Mouse (Mus musculus) limb, embryonic 11.5 days (tissue): ENCODE measurements around the gene Clpp. TPM values are rescaled to one million over a fixed set of nuclear protein-coding genes. Genes with fewer than 3 reads are reported as not detected.

Source experiments
- ATAC-seq: fragments of 200-750 bp; cut with Nextera tagmentation; 2 replicates; pipeline ENCODE4 v1.8.0; 2017; ENCODE audit warnings: low read depth; ENCODE audit not compliant: insufficient number of reproducible peaks, low FRiP score, low TSS enrichment
- DNase-seq: peaks from one replicate; pipeline ENCODE4 v3.0.0-alpha.2; 2015; ENCODE audit warnings: low spot score
- H3K27ac ChIP-seq: fragments of 300-500 bp; sonication (generic); replicated peaks from 2 replicates; pipeline ENCODE4 v1.5.1; 2014; ENCODE audit warnings: low read depth, mild to moderate bottlenecking, low read length
- H3K27me3 ChIP-seq: fragments of 300-500 bp; sonication (generic); 2 replicates; pipeline ENCODE4 v1.6.1; 2014; ENCODE audit warnings: mild to moderate bottlenecking, low read length, mixed read lengths; ENCODE audit not compliant: control insufficient read depth, insufficient read depth
- H3K36me3 ChIP-seq: fragments of 300-500 bp; sonication (generic); 2 replicates; pipeline ENCODE4 v1.6.1; 2014; ENCODE audit warnings: mild to moderate bottlenecking, low read length, moderate library complexity, mixed read lengths; ENCODE audit not compliant: control insufficient read depth, insufficient read depth
- H3K4me1 ChIP-seq: fragments of 300-500 bp; sonication (generic); 2 replicates; pipeline ENCODE4 v1.6.1; 2014; ENCODE audit warnings: low read length, mixed read lengths; ENCODE audit not compliant: control insufficient read depth, insufficient read depth
- H3K4me2 ChIP-seq: fragments of 300-500 bp; sonication (generic); 2 replicates; pipeline ENCODE4 v1.6.1; 2014; ENCODE audit warnings: low read depth, mild to moderate bottlenecking, moderate library complexity; ENCODE audit not compliant: severe bottlenecking
- H3K4me3 ChIP-seq: fragments of 300-500 bp; sonication (generic); 2 replicates; pipeline ENCODE4 v1.5.1; 2014; ENCODE audit warnings: low read depth, low read length
- H3K9ac ChIP-seq: fragments of 300-500 bp; sonication (generic); 2 replicates; pipeline ENCODE4 v1.6.1; 2014; ENCODE audit warnings: mild to moderate bottlenecking, low read length
- H3K9me3 ChIP-seq: fragments of 300-500 bp; sonication (generic); 2 replicates; pipeline ENCODE4 v1.6.1; 2016; ENCODE audit warnings: low read length; ENCODE audit not compliant: control insufficient read depth
- WGBS: fragments of 180-500 bp; shearing (Covaris S2); extraction: QIAGEN DNeasy Blood & Tissue Kit; methylation state at CpG from one replicate; pipeline ENCODE4 v1.1.7; 2014; 5-methylcytosine and 5-hydroxymethylcytosine counted together
- polyA plus RNA-seq: library from polyadenylated mRNA; unstranded; fragments of >200 nt; fragmentation: Nextera tagmentation; extraction: Ambion mirVana; gene quantifications from 2 replicates; pipeline ENCODE4 v1.2.1, GENCODE M21; 2014

Gene Clpp
- polyA plus RNA-seq, 1 experiment from 2014 or later, result 159 TPM

- ATAC-seq (no peak), DNase-seq (no peak)
- no peak overlapping the region for H3K4me3 ChIP-seq
- no peaks in the 10 kb centered on the region for H3K4me1 ChIP-seq
- no peak overlapping the region for H3K9ac ChIP-seq
- no peaks in the 10 kb centered on the region for H3K27me3 ChIP-seq
- H3K4me2 ChIP-seq, result no peak overlapping the region
- WGBS, result 74% methylated on average over 6 of the region's 6 CpGs
- no peak overlapping the region for H3K27ac ChIP-seq
- no peaks in the 10 kb centered on the region for H3K36me3 ChIP-seq
- H3K9me3 ChIP-seq, result no peaks in the 10 kb centered on the region
Observed at GRCm38 (mm10) chr17:56963646-56964045, 26.5 kb upstream of the Clpp start.

- Histone ChIP-seq H3K27me3 (no peaks in the 10 kb centered on the region), H3K9ac (no peak overlapping the region), H3K9me3 (no peaks in the 10 kb centered on the region), H3K4me3 (no peak overlapping the region), H3K4me2 (no peak overlapping the region), H3K4me1 (no peaks in the 10 kb centered on the region), H3K27ac (no peak overlapping the region), H3K36me3 (no peaks in the 10 kb centered on the region)
- WGBS, result 64% methylated on average over 3 of the region's 3 CpGs
- no peak for ATAC-seq
- DNase-seq, result no peak
Observed at GRCm38 (mm10) chr17:56969321-56969720, 20.8 kb upstream of the Clpp start.

- Histone ChIP-seq H3K27ac (no peak overlapping the region), H3K36me3 (no peaks in the 10 kb centered on the region), H3K4me1 (no peaks in the 10 kb centered on the region), H3K4me3 (no peak overlapping the region), H3K9ac (no peak overlapping the region), H3K27me3 (no peaks in the 10 kb centered on the region), H3K4me2 (no peak overlapping the region), H3K9me3 (no peaks in the 10 kb centered on the region)
- no peak for DNase-seq
- 67% methylated on average over 5 of the region's 5 CpGs for WGBS
- no peak for ATAC-seq
Observed at GRCm38 (mm10) chr17:56970081-56970480, 20.0 kb upstream of the Clpp start.

- WGBS, result 60% methylated on average over 13 of the region's 14 CpGs
- H3K9ac ChIP-seq, result no peak overlapping the region
- H3K27ac ChIP-seq, result no peak overlapping the region
- H3K4me1 ChIP-seq, result no peaks in the 10 kb centered on the region
- DNase-seq (no peak), ATAC-seq (no peak)
- H3K9me3 ChIP-seq, result no peaks in the 10 kb centered on the region
- H3K27me3 ChIP-seq, result no peaks in the 10 kb centered on the region
- no peak overlapping the region for H3K4me2 ChIP-seq
- H3K4me3 ChIP-seq, result no peak overlapping the region
- no peaks in the 10 kb centered on the region for H3K36me3 ChIP-seq
Observed at GRCm38 (mm10) chr17:56973956-56974707, 16.0 kb upstream of the Clpp start.

- ATAC-seq (no peak), DNase-seq (no peak)
- Histone ChIP-seq H3K4me1 (no peaks in the 10 kb centered on the region), H3K27me3 (no peaks in the 10 kb centered on the region), H3K9me3 (no peaks in the 10 kb centered on the region), H3K4me2 (no peak overlapping the region), H3K27ac (no peak overlapping the region), H3K9ac (no peak overlapping the region), H3K4me3 (no peak overlapping the region), H3K36me3 (no peaks in the 10 kb centered on the region)
- WGBS, result 79% methylated on average over 5 of the region's 5 CpGs
Observed at GRCm38 (mm10) chr17:56974708-56975240, 15.3 kb upstream of the Clpp start.

GRCm38 (mm10) chr17:56975391-56975790 is 14.7 kb upstream of the Clpp start:
- no peak overlapping the region for H3K27ac ChIP-seq

GRCm38 (mm10) chr17:56976531-56977390 is 13.3 kb upstream of the Clpp start:
- ATAC-seq, result no peak
- Histone ChIP-seq H3K27me3 (no peaks in the 10 kb centered on the region), H3K9me3 (no peaks in the 10 kb centered on the region), H3K9ac (no peak overlapping the region), H3K36me3 (no peaks in the 10 kb centered on the region), H3K4me3 (no peak overlapping the region), H3K27ac (no peak overlapping the region), H3K4me1 (no peaks in the 10 kb centered on the region), H3K4me2 (no peak overlapping the region)
- WGBS, result 81% methylated on average over 8 of the region's 8 CpGs
- DNase-seq, result no peak

More at GRCm38 (mm10) chr17:56975391-56975790, 14.7 kb upstream of the Clpp start:
- DNase-seq (no peak), ATAC-seq (no peak)
- H3K27me3 ChIP-seq, result no peaks in the 10 kb centered on the region
- H3K4me2 ChIP-seq, result no peak overlapping the region
- no peaks in the 10 kb centered on the region for H3K4me1 ChIP-seq
- no peaks in the 10 kb centered on the region for H3K36me3 ChIP-seq
- H3K4me3 ChIP-seq, result no peak overlapping the region
- 84% methylated on average over 3 of the region's 3 CpGs for WGBS
- no peaks in the 10 kb centered on the region for H3K9me3 ChIP-seq
- H3K9ac ChIP-seq, result no peak overlapping the region

GRCm38 (mm10) chr17:56979524-56979923 is 10.6 kb upstream of the Clpp start:
- DNase-seq (no peak), ATAC-seq (no peak)
- Histone ChIP-seq H3K9ac (no peak overlapping the region), H3K4me2 (no peak overlapping the region), H3K27ac (no peak overlapping the region), H3K4me3 (no peak overlapping the region), H3K36me3 (no peaks in the 10 kb centered on the region), H3K9me3 (no peaks in the 10 kb centered on the region), H3K27me3 (no peaks in the 10 kb centered on the region), H3K4me1 (no peaks in the 10 kb centered on the region)
- 25% methylated on average over 6 of the region's 8 CpGs for WGBS
